Mouse (Mus musculus) lung, postnatal 0 days (tissue): ENCODE results near the gene Ppp3ca.

Experiments used
- CTCF ChIP-seq: IDR thresholded peaks from 2 replicates; pipeline ENCODE4 v1.5.1; 2016; ENCODE audit warnings: antibody characterized with exemption, mild to moderate bottlenecking
- EP300 ChIP-seq: IDR thresholded peaks from 2 replicates; pipeline ENCODE4 v1.6.1; 2016; ENCODE audit warnings: antibody characterized with exemption, mild to moderate bottlenecking, control low read depth

DNA sequence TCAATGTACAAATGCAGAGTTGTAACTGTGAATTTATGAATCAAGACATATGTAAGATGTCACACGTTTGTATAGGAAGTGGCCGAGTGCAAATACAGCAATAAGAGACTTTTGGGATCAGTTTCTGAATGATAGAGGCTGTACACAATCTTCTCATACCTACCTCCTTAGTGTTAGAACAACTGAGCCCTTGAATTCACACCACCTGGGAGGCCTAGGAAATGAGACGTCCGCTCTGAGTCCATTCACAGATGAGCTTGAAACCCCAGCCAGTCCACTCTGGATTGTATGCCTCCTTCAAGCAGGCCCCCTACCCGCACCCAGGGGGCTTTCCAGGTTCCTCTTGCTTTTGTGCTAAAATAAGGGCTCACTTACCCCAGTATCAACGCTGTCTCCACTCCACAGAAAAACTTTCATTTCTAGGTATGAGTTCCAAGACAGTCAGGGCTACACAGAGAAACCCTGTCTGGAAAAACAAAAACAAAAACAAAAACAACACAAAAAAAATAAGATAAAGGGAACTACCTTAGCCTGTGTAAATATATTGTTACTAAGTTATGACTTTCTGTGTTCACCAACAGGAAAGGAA lies 10.1 kb downstream of the Ppp3ca start:
- TF ChIP-seq CTCF (no peak), EP300 (no peak)
